Mouse (Mus musculus) forebrain, embryonic 11.5 days (tissue): ENCODE measurements around the gene Wdr81. TPM values are rescaled to one million over a fixed set of nuclear protein-coding genes. Genes with fewer than 3 reads are reported as not detected.
A peak's percentile ranks its signal among the peaks of the same experiment; 100 is the strongest.

Experiments
- ATAC-seq: fragments of 200-750 bp; cut with Nextera tagmentation; replicated peaks from 2 replicates; pipeline ENCODE4 v1.8.0; 2017; ENCODE audit warnings: moderate TSS enrichment; ENCODE audit not compliant: low FRiP score
- DNase-seq: peaks from one replicate; pipeline ENCODE4 v3.0.0-alpha.2; 2017; ENCODE audit warnings: low spot score
- H3K27ac ChIP-seq: fragments of 300-500 bp; sonication (generic); 2 replicates; pipeline ENCODE4 v1.5.1; 2014; ENCODE audit warnings: low read depth, low read length
- H3K27me3 ChIP-seq: fragments of 300-500 bp; sonication (generic); 2 replicates; pipeline ENCODE4 v1.6.1; 2014; ENCODE audit warnings: mild to moderate bottlenecking, low read length, mixed read lengths; ENCODE audit not compliant: control insufficient read depth, insufficient read depth
- H3K36me3 ChIP-seq: fragments of 300-500 bp; sonication (generic); 2 replicates; pipeline ENCODE4 v1.6.1; 2014; ENCODE audit warnings: mild to moderate bottlenecking, low read length, moderate library complexity, mixed read lengths; ENCODE audit not compliant: control insufficient read depth, insufficient read depth
- H3K4me1 ChIP-seq: fragments of 300-500 bp; sonication (generic); replicated peaks from 2 replicates; pipeline ENCODE4 v1.6.1; 2014; ENCODE audit warnings: low read length, mixed read lengths; ENCODE audit not compliant: control insufficient read depth, insufficient read depth
- H3K4me2 ChIP-seq: fragments of 300-500 bp; sonication (generic); 2 replicates; pipeline ENCODE4 v1.6.1; 2014; ENCODE audit warnings: low read depth, mild to moderate bottlenecking, low read length, moderate library complexity, mixed read lengths; ENCODE audit not compliant: severe bottlenecking
- H3K4me3 ChIP-seq: fragments of 300-500 bp; sonication (generic); 2 replicates; pipeline ENCODE4 v1.5.1; 2014; ENCODE audit warnings: low read depth, low read length
- H3K9ac ChIP-seq: fragments of 300-500 bp; sonication (generic); 2 replicates; pipeline ENCODE4 v1.6.1; 2014; ENCODE audit warnings: low read length
- H3K9me3 ChIP-seq: fragments of 300-500 bp; sonication (generic); 2 replicates; pipeline ENCODE4 v1.6.1; 2016; ENCODE audit warnings: low read length, mixed read lengths; ENCODE audit not compliant: control insufficient read depth
- WGBS: fragments of 180-500 bp; shearing (Covaris S2); extraction: QIAGEN DNeasy Blood & Tissue Kit; methylation state at CpG from one replicate; pipeline ENCODE4 v1.1.7; 2014; 5-methylcytosine and 5-hydroxymethylcytosine counted together
- polyA plus RNA-seq: library from polyadenylated mRNA; unstranded; fragments of >200 nt; fragmentation: Nextera tagmentation; extraction: Ambion mirVana; gene quantifications from 2 replicates; pipeline ENCODE4 v1.2.1, GENCODE M21; 2014

The Wdr81 gene
- polyA plus RNA-seq, 1 experiment from 2014 or later = 6.5 TPM

- 88% methylated on average over 13 of the region's 13 CpGs for WGBS
- no peak for DNase-seq
Measured at GRCm38 (mm10) chr11:75438194-75438593, 16.3 kb downstream of the Wdr81 start.

GRCm38 (mm10) chr11:75434138-75434537 is 20.4 kb downstream of the Wdr81 start:
- no peak overlapping the region for H3K27ac ChIP-seq
- WGBS = 86% methylated on average over 5 of the region's 5 CpGs
- ATAC-seq (no peak), DNase-seq (no peak)
- H3K4me1 ChIP-seq = no peaks in the 10 kb centered on the region
- H3K27me3 ChIP-seq = no peaks in the 10 kb centered on the region
- no peak overlapping the region for H3K9ac ChIP-seq
- H3K9me3 ChIP-seq = peaks cover 4% of the 10 kb centered on the region; the same call in 1 of the 2 replicates
- H3K36me3 ChIP-seq = no peaks in the 10 kb centered on the region
- no peak overlapping the region for H3K4me3 ChIP-seq
- H3K4me2 ChIP-seq = no peak overlapping the region

More at GRCm38 (mm10) chr11:75438194-75438593, 16.3 kb downstream of the Wdr81 start:
- no peak overlapping the region for H3K27ac ChIP-seq
- no peaks in the 10 kb centered on the region for H3K4me1 ChIP-seq
- H3K36me3 ChIP-seq = no peaks in the 10 kb centered on the region
- H3K9me3 ChIP-seq = peaks cover 4% of the 10 kb centered on the region; the same call in 1 of the 2 replicates
- ATAC-seq = no peak
- H3K27me3 ChIP-seq = no peaks in the 10 kb centered on the region
- H3K4me3 ChIP-seq = no peak overlapping the region
- no peak overlapping the region for H3K4me2 ChIP-seq
- no peak overlapping the region for H3K9ac ChIP-seq

- H3K4me2 ChIP-seq = no peak overlapping the region
- no peak overlapping the region for H3K4me3 ChIP-seq
- 90% methylated on average over 11 of the region's 11 CpGs for WGBS
- no peaks in the 10 kb centered on the region for H3K36me3 ChIP-seq
- no peak overlapping the region for H3K27ac ChIP-seq
- H3K27me3 ChIP-seq = no peaks in the 10 kb centered on the region
- H3K9ac ChIP-seq = no peak overlapping the region
- DNase-seq (no peak), ATAC-seq (no peak)
- peaks cover 4% of the 10 kb centered on the region; the same call in 1 of the 2 replicates for H3K9me3 ChIP-seq
- no peaks in the 10 kb centered on the region for H3K4me1 ChIP-seq
Measured at GRCm38 (mm10) chr11:75431307-75431706, 23.2 kb downstream of the Wdr81 start.

- H3K27ac ChIP-seq = no peak overlapping the region
- ATAC-seq (no peak), DNase-seq (no peak)
- H3K9me3 ChIP-seq = peaks cover 1% of the 10 kb centered on the region; the same call in 1 of the 2 replicates
- no peak overlapping the region for H3K4me2 ChIP-seq
- WGBS = 88% methylated on average over 9 of the region's 9 CpGs
- no peak overlapping the region for H3K9ac ChIP-seq
- H3K27me3 ChIP-seq = no peaks in the 10 kb centered on the region
- H3K4me3 ChIP-seq = no peak overlapping the region
- no peaks in the 10 kb centered on the region for H3K36me3 ChIP-seq
- no peaks in the 10 kb centered on the region for H3K4me1 ChIP-seq
Measured at GRCm38 (mm10) chr11:75429019-75429705, 25.4 kb downstream of the Wdr81 start.

GRCm38 (mm10) chr11:75424459-75424858 is 30.1 kb downstream of the Wdr81 start:
- Histone ChIP-seq H3K9ac (no peak overlapping the region), H3K4me2 (no peak overlapping the region), H3K36me3 (no peaks in the 10 kb centered on the region), H3K4me1 (no peaks in the 10 kb centered on the region; the same call in 1 of the 2 replicates), H3K4me3 (no peak overlapping the region), H3K9me3 (no peaks in the 10 kb centered on the region), H3K27me3 (no peaks in the 10 kb centered on the region), H3K27ac (no peak overlapping the region)
- DNase-seq (no peak), ATAC-seq (no peak)
- 93% methylated on average over 3 of the region's 3 CpGs for whole genome bisulfite sequencing

GRCm38 (mm10) chr11:75424033-75424432 is 30.5 kb downstream of the Wdr81 start:
- H3K9ac ChIP-seq = no peak overlapping the region
- no peak for DNase-seq
- no peaks in the 10 kb centered on the region for H3K36me3 ChIP-seq
- no peak for ATAC-seq
- H3K27ac ChIP-seq = no peak overlapping the region
- H3K9me3 ChIP-seq = no peaks in the 10 kb centered on the region
- no peak overlapping the region for H3K4me2 ChIP-seq
- no peaks in the 10 kb centered on the region for H3K27me3 ChIP-seq
- no peak overlapping the region for H3K4me3 ChIP-seq
- 97% methylated on average over 9 of the region's 9 CpGs for WGBS
- H3K4me1 ChIP-seq = no peaks in the 10 kb centered on the region; the same call in 1 of the 2 replicates

GRCm38 (mm10) chr11:75423091-75423490 is 31.4 kb downstream of the Wdr81 start:
- Histone ChIP-seq H3K9ac (no peak overlapping the region), H3K36me3 (no peaks in the 10 kb centered on the region), H3K27ac (no peak overlapping the region), H3K27me3 (no peaks in the 10 kb centered on the region), H3K4me3 (no peak overlapping the region), H3K4me2 (no peak overlapping the region), H3K4me1 (no peaks in the 10 kb centered on the region; the same call in 1 of the 2 replicates), H3K9me3 (no peaks in the 10 kb centered on the region)
- no peak for DNase-seq
- no peak for ATAC-seq
- WGBS = 86% methylated on average over 3 of the region's 3 CpGs

- Histone ChIP-seq H3K27me3 (no peaks in the 10 kb centered on the region), H3K36me3 (no peaks in the 10 kb centered on the region), H3K9ac (no peak within 1 kb of the TSS), H3K9me3 (no peaks in the 10 kb centered on the region), H3K27ac (no peak within 1 kb of the TSS), H3K4me1 (no peaks in the 10 kb centered on the region; the same call in 1 of the 2 replicates), H3K4me3 (peak within 1 kb of the TSS; percentile 15; the same call in 1 of the 2 replicates), H3K4me2 (peak within 1 kb of the TSS; percentile 31; the same call in 1 of the 2 replicates)
- DNase-seq (no peak), ATAC-seq (no peak)
- 51% methylated on average over 10 of the region's 10 CpGs for WGBS
Measured at GRCm38 (mm10) chr11:75422013-75422792, 32.3 kb downstream of the Wdr81 start, which contains the start of gene Serpinf1. Serpinf1 (minus strand) TSS chr11:75422701.
